Mouse (Mus musculus) embryo, embryonic 11.5 days (tissue): ENCODE results near the gene Slc7a6os.

Experiments used
- DNase-seq: peaks from one replicate; pipeline ENCODE4 v3.0.0-alpha.2; 2012; ENCODE audit warnings: low read depth, low spot score

Slc7a6os gene

GRCm38 (mm10) chr8:106177594-106177993 lies 33.1 kb downstream of the Slc7a6os start:
- DNase-seq, result no peak

GRCm38 (mm10) chr8:106176891-106177290 lies 33.8 kb downstream of the Slc7a6os start:
- DNase-seq, result no peak

- no peak for DNase-seq
These were observed 37.2 kb downstream of the Slc7a6os start for GRCm38 (mm10) chr8:106173566-106173965.

GRCm38 (mm10) chr8:106169934-106170480 lies 40.7 kb downstream of the Slc7a6os start:
- DNase-seq, result no peak

GRCm38 (mm10) chr8:106169017-106169933 lies 41.5 kb downstream of the Slc7a6os start:
- DNase-seq, result peak; percentile 46

GRCm38 (mm10) chr8:106168356-106169016 lies 42.2 kb downstream of the Slc7a6os start, which contains the start of gene Slc7a6:
Gene Slc7a6 (plus strand): TSS chr8:106168857.
- peak; percentile 66 for DNase-seq

- DNase-seq, result peak; percentile 50
These were observed 45.3 kb downstream of the Slc7a6os start for GRCm38 (mm10) chr8:106165460-106165859.

- DNase-seq, result no peak
These were observed 47.5 kb downstream of the Slc7a6os start for GRCm38 (mm10) chr8:106163251-106163650.

GRCm38 (mm10) chr8:106159876-106160275 lies 50.9 kb downstream of the Slc7a6os start:
- DNase-seq, result no peak

GRCm38 (mm10) chr8:106158381-106158780 lies 52.4 kb downstream of the Slc7a6os start:
- no peak for DNase-seq

- DNase-seq, result no peak
These were observed 53.3 kb downstream of the Slc7a6os start for GRCm38 (mm10) chr8:106157419-106157818.

- no peak for DNase-seq
These were observed 57.9 kb downstream of the Slc7a6os start for GRCm38 (mm10) chr8:106152876-106153275.

GRCm38 (mm10) chr8:106151041-106151440 lies 59.7 kb downstream of the Slc7a6os start:
- DNase-seq, result no peak
